ENCODE assay signal across 18 mouse cellular contexts in genomic region chr9:50770011-50770410, GRCm38 (mm10). TPM values are rescaled to one million over a fixed set of nuclear protein-coding genes. Genes with fewer than 3 reads are reported as not detected.
"Had no signal": no experiment of that assay in that cellular context is flagged by ENCODE, and none has a peak within 500 bp of the region (broad histone marks: within the 10 kb centered on the region; RNA-seq: fewer than 3 reads in every experiment).

No protein-coding gene starts in this region.

- H3K27ac ChIP-seq: kidney, postnatal 0 days; layer of hippocampus, adult 2 months; limb, embryonic 10.5 days; limb, embryonic 13.5 days; liver, embryonic 13.5 days; macrophage; midbrain, embryonic 12.5 days; midbrain, embryonic 15.5 days; neural tube, embryonic 12.5 days had no signal

- H3K4me2 ChIP-seq: limb, embryonic 13.5 days; midbrain, embryonic 12.5 days; midbrain, embryonic 15.5 days; neural tube, embryonic 12.5 days had no signal

- H3K9me3 ChIP-seq: limb, embryonic 10.5 days; limb, embryonic 13.5 days; liver, embryonic 13.5 days; midbrain, embryonic 12.5 days; midbrain, embryonic 15.5 days; neural tube, embryonic 12.5 days had no signal

- H3K4me3 ChIP-seq: layer of hippocampus, adult 2 months; limb, embryonic 10.5 days; limb, embryonic 13.5 days; midbrain, embryonic 12.5 days; midbrain, embryonic 15.5 days; neural tube, embryonic 12.5 days had no signal

- H3K9ac ChIP-seq: limb, embryonic 13.5 days; liver, postnatal 0 days; lung, embryonic 14.5 days; midbrain, embryonic 12.5 days; midbrain, embryonic 15.5 days; neural tube, embryonic 12.5 days had no signal

- H3K27me3 ChIP-seq: limb, embryonic 13.5 days; liver, embryonic 13.5 days; midbrain, embryonic 12.5 days; midbrain, embryonic 15.5 days; neural tube, embryonic 12.5 days had no signal

- ATAC-seq: liver, postnatal 0 days; lung, postnatal 0 days; midbrain, embryonic 15.5 days had no signal

- H3K36me3 ChIP-seq: midbrain, embryonic 15.5 days had no signal

- DNase-seq: kidney, postnatal 25 days; layer of hippocampus, adult 9-11 months; liver; liver, embryonic 13.5 days; liver, postnatal 0 days; lung, embryonic 14.5 days; thymus, adult 18-20 months; thymus, postnatal 36 days had no signal

RNA-seq across cellular contexts. Expression of gene Hspb2, which starts 17.9 kb away (rescaled TPM):
- total RNA-seq: megakaryocyte, adult 5-6 weeks had no signal
- polyA plus RNA-seq: limb, embryonic 10.5 days; macrophage had no signal
